Mouse (Mus musculus) ES-Bruce4 (cell line): ENCODE results near the gene Mllt3.

Experiments used
- CTCF ChIP-seq: IDR thresholded peaks from one replicate; pipeline ENCODE4 v1.8.1; 2011; ENCODE audit warnings: low read depth, low read length
- EP300 ChIP-seq: IDR thresholded peaks from 2 replicates; pipeline ENCODE4 v1.6.1; 2011; ENCODE audit warnings: low read depth, low read length; ENCODE audit not compliant: insufficient read depth
- POLR2A ChIP-seq: IDR thresholded peaks from one replicate; pipeline ENCODE4 v1.8.1; 2011; ENCODE audit warnings: low read length; ENCODE audit not compliant: insufficient read depth

- TF ChIP-seq POLR2A, result no peak
- no peak for TF ChIP-seq CTCF
- no peak for TF ChIP-seq EP300
These were observed 243.7 kb downstream of the Mllt3 start for GRCm38 (mm10) chr4:87789446-87789845.
